Mouse (Mus musculus): Measurements from ENCODE around the gene Mt4.

- TF ChIP-seq TAL1 (IDR thresholded peaks at IDR 0.05; ENCODE audit: low read length), result no peak
- no peak for TF ChIP-seq GATA1 (IDR thresholded peaks at IDR 0.05; ENCODE audit: low read length)
Measured at GRCm38 (mm10) chr8:94140266-94140795, 3.3 kb downstream of the Mt4 start.
